Mouse (Mus musculus) hindbrain, embryonic 14.5 days (tissue): Measurements from ENCODE around the gene Rpl32. TPM values are rescaled to one million over a fixed set of nuclear protein-coding genes. Genes with fewer than 3 reads are reported as not detected.

Source experiments
- ATAC-seq: fragments of 200-750 bp; cut with Nextera tagmentation; 2 replicates; pipeline ENCODE4 v1.8.0; 2017; ENCODE audit warnings: moderate number of reproducible peaks, mild to moderate bottlenecking, moderate TSS enrichment, moderate library complexity; ENCODE audit not compliant: low FRiP score
- DNase-seq: peaks from one replicate; pipeline ENCODE4 v3.0.0-alpha.2; 2015; ENCODE audit warnings: low spot score
- H3K27ac ChIP-seq: fragments of 300-500 bp; sonication (generic); 2 replicates; pipeline ENCODE4 v1.5.1; 2014; ENCODE audit warnings: mild to moderate bottlenecking, moderate library complexity
- H3K27me3 ChIP-seq: fragments of 300-500 bp; sonication (generic); 2 replicates; pipeline ENCODE4 v1.6.1; 2014; ENCODE audit warnings: mild to moderate bottlenecking, low read length, mixed read lengths; ENCODE audit not compliant: control insufficient read depth, insufficient read depth
- H3K36me3 ChIP-seq: fragments of 300-500 bp; sonication (generic); replicated peaks from 2 replicates; pipeline ENCODE4 v1.6.1; 2014; ENCODE audit not compliant: control insufficient read depth, insufficient read depth
- H3K4me1 ChIP-seq: fragments of 300-500 bp; sonication (generic); replicated peaks from 2 replicates; pipeline ENCODE4 v1.6.1; 2014; ENCODE audit warnings: antibody characterized with exemption, low read length, mixed read lengths; ENCODE audit not compliant: control insufficient read depth, insufficient read depth
- H3K4me2 ChIP-seq: fragments of 300-500 bp; sonication (generic); replicated peaks from 2 replicates; pipeline ENCODE4 v1.6.1; 2014; ENCODE audit warnings: mild to moderate bottlenecking, moderate library complexity
- H3K4me3 ChIP-seq: fragments of 300-500 bp; sonication (generic); replicated peaks from 2 replicates; pipeline ENCODE4 v1.5.1; 2014; ENCODE audit warnings: mild to moderate bottlenecking, low read length
- H3K9ac ChIP-seq: fragments of 300-500 bp; sonication (generic); 2 replicates; pipeline ENCODE4 v1.6.1; 2014
- H3K9me3 ChIP-seq: fragments of 300-500 bp; sonication (generic); 2 replicates; pipeline ENCODE4 v1.6.1; 2016; ENCODE audit warnings: low read length; ENCODE audit not compliant: control insufficient read depth
- WGBS: fragments of 180-500 bp; shearing (Covaris S2); extraction: QIAGEN DNeasy Blood & Tissue Kit; methylation state at CpG from one replicate; pipeline ENCODE4 v1.1.7; 2014; 5-methylcytosine and 5-hydroxymethylcytosine counted together
- polyA plus RNA-seq: library from polyadenylated mRNA; unstranded; fragments of >200 nt; fragmentation: Nextera tagmentation; extraction: Ambion mirVana; gene quantifications from 2 replicates; pipeline ENCODE4 v1.2.1, GENCODE M21; 2014

Gene Rpl32
- polyA plus RNA-seq: 1,053 and 1,238 TPM in 2 replicates

DNA sequence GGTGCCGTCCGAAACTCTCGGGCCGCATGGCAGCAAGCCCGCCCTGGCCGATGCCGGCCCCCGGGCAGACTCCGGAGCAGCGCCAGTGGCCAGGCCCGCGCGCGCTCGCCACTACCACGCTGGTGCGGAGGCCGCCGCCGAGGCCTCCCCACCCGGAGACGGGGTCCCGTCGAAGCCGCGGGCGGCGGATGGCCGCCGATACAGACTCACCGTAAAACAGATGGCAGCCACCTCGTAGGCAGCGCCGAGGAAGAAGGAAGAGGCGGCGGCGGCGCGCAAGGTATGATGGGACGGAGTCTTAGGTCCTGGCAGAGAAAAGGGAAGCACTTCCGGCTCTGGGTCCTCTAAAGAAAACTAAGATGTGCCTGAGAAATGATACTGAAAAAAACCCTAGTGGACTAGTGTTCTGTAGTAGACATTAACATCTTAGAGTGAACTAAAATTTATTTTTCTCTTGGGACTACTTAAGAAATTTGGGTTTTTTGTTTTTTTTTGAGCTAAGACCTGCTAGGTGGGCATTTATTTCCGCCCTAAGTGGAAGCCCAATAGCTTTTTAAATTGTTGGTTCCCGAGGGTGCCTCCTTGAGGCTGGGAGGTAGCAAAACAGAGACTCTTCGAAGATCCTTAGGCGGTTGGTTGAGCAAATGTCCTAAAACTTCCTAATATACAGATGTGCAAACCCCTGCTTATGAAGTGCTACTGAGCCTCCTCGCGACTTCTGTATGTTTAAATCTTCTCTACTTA, at the start of gene Rpl32:
Gene Rpl32, minus strand, starts transcription at position 260 of the 744 bp plus-strand sequence.
- ATAC-seq: peak; percentile 86
- WGBS: 1% methylated on average over 47 of the region's 47 CpGs

DNA sequence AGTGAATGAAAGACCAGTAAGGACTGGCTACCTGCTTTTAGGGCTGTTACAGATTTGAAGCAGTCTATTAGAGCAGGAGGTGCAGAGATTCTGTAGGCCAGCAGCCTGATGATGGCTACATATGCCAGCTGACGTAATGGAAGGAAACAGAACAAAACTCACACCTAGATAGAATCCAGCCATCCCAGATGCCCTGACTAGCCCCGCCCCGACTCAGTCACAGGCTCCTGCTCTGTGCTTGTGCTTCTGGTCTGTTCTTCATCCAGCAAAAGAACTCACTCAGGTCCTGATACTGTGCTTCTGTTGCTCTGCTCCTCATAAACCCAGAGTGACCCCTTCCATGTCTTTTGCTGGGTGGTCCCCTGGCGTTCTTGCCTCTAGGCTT, 47.8 kb upstream of the Rpl32 start:
- H3K27me3 ChIP-seq: no peaks in the 10 kb centered on the region
- H3K27ac ChIP-seq: no peak overlapping the region
- H3K4me3 ChIP-seq: no peak overlapping the region
- DNase-seq (no peak), ATAC-seq (no peak)
- no peak overlapping the region for H3K9ac ChIP-seq
- no peaks in the 10 kb centered on the region for H3K36me3 ChIP-seq
- H3K9me3 ChIP-seq: no peaks in the 10 kb centered on the region
- 83% methylated on average over 4 of the region's 4 CpGs for WGBS
- H3K4me2 ChIP-seq: no peak overlapping the region
- peaks cover 13% of the 10 kb centered on the region for H3K4me1 ChIP-seq

More for the DNA sequence above, at the start of gene Rpl32:
- peak within 1 kb of the TSS; percentile 84 for H3K4me2 ChIP-seq
- H3K27ac ChIP-seq: peak within 1 kb of the TSS; percentile 94
- H3K27me3 ChIP-seq: no peaks in the 10 kb centered on the region
- peak; percentile 92 for DNase-seq
- peak within 1 kb of the TSS; percentile 94 for H3K4me3 ChIP-seq
- peaks cover 37% of the 10 kb centered on the region for H3K36me3 ChIP-seq
- peak within 1 kb of the TSS; percentile 99 for H3K9ac ChIP-seq
- peaks cover 21% of the 10 kb centered on the region for H3K4me1 ChIP-seq
- no peaks in the 10 kb centered on the region for H3K9me3 ChIP-seq

DNA sequence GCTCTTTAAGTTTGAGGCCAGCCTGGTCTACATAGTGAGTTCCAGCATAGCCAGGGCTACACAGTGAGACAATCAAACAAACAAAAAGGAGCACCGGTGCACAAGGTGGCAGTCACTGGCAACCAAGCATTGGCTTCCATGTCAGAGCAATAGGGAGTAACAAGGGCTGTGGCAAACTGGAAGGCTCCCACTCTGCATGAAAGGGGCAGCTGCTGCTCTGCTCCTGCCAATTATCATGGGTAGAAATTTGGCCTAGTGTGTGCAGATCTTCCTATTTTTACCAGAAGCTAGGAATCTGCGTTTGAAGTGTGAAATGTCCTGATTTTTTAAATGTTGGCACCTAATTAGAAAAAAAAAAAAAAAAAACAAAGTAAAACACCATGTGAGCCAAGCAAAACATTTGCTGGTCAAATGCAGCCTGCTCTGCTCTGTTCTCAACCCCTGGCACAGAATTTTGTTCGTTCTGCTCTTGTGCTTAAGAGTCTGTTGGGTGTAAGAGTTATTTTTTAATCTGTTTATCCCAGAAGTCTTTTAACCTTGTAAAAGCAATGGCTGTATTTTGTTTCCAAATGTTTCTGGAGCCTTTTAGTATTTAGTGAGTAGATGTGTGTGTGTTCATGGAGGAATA, 47.3 kb upstream of the Rpl32 start:
- no peak overlapping the region for H3K9ac ChIP-seq
- H3K9me3 ChIP-seq: no peaks in the 10 kb centered on the region
- no peak overlapping the region for H3K4me2 ChIP-seq
- H3K4me1 ChIP-seq: peaks cover 13% of the 10 kb centered on the region
- DNase-seq (no peak), ATAC-seq (no peak)
- H3K27ac ChIP-seq: no peak overlapping the region
- no peaks in the 10 kb centered on the region for H3K36me3 ChIP-seq
- no peaks in the 10 kb centered on the region for H3K27me3 ChIP-seq
- no peak overlapping the region for H3K4me3 ChIP-seq
- WGBS: 82% methylated on average over 3 of the region's 3 CpGs

DNA sequence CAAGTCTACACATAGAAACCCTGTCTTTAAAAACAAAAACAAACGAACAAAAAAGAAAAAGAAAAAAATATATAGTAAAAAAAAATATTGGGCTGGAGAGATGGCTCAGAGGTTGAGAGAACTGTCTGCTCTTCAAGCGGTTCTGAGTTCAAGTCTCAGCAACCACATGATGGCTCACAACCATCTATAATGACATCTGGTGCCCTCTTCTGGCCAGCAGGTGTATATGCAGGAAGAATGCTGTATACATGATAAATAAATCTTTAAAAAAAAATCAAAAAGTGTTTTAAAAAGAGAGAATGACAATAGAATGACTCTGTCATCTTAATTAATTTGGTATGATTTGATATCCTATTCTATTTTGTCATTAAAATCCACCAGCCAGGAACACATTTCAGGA, 45.9 kb upstream of the Rpl32 start:
- no peak for DNase-seq
- H3K36me3 ChIP-seq: no peaks in the 10 kb centered on the region
- H3K9me3 ChIP-seq: no peaks in the 10 kb centered on the region
- no peaks in the 10 kb centered on the region for H3K27me3 ChIP-seq
- no peak overlapping the region for H3K4me3 ChIP-seq
- whole genome bisulfite sequencing: 73% methylated on average over 2 of the region's 2 CpGs
- H3K4me1 ChIP-seq: peaks cover 13% of the 10 kb centered on the region
- peak overlapping the region; percentile 55; the same call in 1 of the 2 replicates for H3K4me2 ChIP-seq
- H3K9ac ChIP-seq: no peak overlapping the region
- no peak overlapping the region for H3K27ac ChIP-seq
- no peak for ATAC-seq

DNA sequence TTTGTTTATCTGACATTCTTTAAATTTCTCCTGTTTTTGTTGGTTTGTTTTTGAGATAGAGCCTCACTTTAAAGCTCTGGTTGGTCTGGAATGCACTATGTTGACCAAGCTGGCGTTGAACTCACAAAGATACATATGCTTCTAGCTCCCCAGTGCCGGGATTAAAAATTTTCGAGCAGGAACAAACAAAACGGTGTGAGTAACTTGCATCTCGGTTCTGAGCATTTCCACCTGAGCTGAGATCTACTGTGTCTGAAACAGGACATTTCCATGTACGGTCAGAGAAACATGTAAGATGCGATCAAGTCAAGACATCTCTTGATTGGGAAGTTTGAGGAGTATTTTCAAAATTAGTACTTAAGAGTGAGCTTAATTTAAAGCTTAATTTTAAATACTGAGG, 45.4 kb upstream of the Rpl32 start:
- Histone ChIP-seq H3K9me3 (no peaks in the 10 kb centered on the region), H3K36me3 (peaks cover 4% of the 10 kb centered on the region; the same call in 1 of the 2 replicates), H3K4me1 (peaks cover 13% of the 10 kb centered on the region), H3K9ac (peak overlapping the region; percentile 37), H3K4me2 (peak overlapping the region; percentile 55), H3K27ac (peak overlapping the region; percentile 81), H3K27me3 (no peaks in the 10 kb centered on the region), H3K4me3 (peak overlapping the region; percentile 48)
- no peak for ATAC-seq
- no peak for DNase-seq
- WGBS: 39% methylated on average over 7 of the region's 7 CpGs

DNA sequence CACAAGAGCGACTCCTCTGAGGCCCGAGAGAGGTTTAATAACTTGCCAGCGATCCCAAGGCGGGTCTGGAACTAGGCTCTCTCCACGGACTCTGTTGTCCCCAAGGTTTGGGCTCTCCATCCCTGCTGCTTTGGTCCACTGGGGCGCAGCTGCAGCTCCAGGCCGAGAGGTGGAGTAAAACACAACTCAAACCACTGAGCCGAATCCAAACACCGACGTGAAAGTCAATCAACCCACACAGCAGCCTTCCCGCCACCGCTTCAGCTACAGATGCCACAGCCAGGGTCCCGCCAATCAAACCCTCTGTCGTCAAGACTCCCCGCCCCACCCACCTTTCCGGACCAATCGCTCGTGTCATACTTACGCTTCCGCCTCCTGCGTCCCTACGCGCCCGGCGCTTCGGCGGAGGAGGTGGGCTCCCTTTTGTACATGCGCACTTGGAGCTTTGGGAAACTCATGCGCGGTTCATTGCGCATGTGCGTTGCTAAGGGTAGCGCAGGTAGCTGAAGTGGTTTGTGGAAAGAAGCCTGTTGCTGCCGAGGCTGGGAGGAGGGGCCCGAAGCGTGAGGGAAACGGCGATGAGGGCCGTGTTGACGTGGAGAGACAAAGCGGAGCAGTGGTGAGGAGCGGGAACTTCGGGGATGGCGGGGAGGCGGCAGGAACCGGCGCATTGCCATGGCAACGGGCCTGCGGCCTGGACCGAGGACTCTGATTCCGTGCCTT, 44.7 kb upstream of the Rpl32 start, which contains the start of the genes Mbd4 and Ift122:
Gene Mbd4, minus strand, starts transcription at position 281 of the 723 bp plus-strand sequence.
Gene Ift122, plus strand, starts transcription at position 380 of the 723 bp plus-strand sequence.
- Histone ChIP-seq H3K4me3 (peak within 1 kb of the TSS; percentile 48), H3K27me3 (no peaks in the 10 kb centered on the region), H3K4me1 (peaks cover 13% of the 10 kb centered on the region), H3K4me2 (peak within 1 kb of the TSS; percentile 55), H3K9me3 (no peaks in the 10 kb centered on the region), H3K36me3 (peaks cover 10% of the 10 kb centered on the region), H3K27ac (peak within 1 kb of the TSS; percentile 81), H3K9ac (peak within 1 kb of the TSS; percentile 46)
- WGBS: under 1% methylated on average over 51 of the region's 51 CpGs
- peak; percentile 99 for ATAC-seq
- DNase-seq: peak; percentile 99

DNA sequence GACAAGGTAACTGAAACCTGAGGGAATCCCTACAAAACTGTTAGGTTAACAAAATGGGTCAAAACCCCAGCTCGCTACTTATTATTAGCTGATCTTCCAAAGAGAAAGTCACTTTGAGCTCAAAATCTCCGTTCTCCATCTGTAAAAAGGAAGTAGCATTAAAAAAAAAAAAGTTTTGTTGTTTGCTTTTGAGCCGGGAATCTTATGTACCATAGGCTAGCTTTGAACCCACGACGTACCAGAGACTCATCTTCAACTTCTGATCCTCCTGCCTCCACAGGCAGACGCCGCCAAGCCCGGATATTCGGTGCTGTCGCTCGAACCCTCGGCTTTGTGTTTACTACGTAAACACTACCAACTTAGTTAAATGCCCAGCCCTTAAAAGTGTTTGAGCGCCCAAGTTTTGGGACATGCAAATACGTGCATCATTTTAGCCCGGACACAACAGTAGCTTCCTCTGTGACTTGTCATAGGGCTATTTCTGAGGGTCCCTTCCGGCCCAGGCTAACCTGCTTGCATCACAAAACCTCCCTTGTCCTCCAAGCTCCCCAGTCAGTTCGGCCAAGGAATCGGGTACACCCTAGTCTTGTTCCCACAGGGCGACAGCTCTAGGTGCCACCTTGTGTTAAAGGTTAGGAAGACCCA, 44.0 kb upstream of the Rpl32 start:
- WGBS: 5% methylated on average over 20 of the region's 20 CpGs
- no peaks in the 10 kb centered on the region for H3K9me3 ChIP-seq
- peak overlapping the region; percentile 46 for H3K9ac ChIP-seq
- peak overlapping the region; percentile 55 for H3K4me2 ChIP-seq
- 0 out of 2 replicates have a peak overlapping the region, but pooled peaks have one; percentile 18 for H3K27ac ChIP-seq
- DNase-seq (no peak), ATAC-seq (no peak; the same call in 1 of the 2 replicates)
- peaks cover 13% of the 10 kb centered on the region for H3K4me1 ChIP-seq
- H3K4me3 ChIP-seq: peak overlapping the region; percentile 48
- H3K27me3 ChIP-seq: no peaks in the 10 kb centered on the region
- peaks cover 10% of the 10 kb centered on the region for H3K36me3 ChIP-seq

DNA sequence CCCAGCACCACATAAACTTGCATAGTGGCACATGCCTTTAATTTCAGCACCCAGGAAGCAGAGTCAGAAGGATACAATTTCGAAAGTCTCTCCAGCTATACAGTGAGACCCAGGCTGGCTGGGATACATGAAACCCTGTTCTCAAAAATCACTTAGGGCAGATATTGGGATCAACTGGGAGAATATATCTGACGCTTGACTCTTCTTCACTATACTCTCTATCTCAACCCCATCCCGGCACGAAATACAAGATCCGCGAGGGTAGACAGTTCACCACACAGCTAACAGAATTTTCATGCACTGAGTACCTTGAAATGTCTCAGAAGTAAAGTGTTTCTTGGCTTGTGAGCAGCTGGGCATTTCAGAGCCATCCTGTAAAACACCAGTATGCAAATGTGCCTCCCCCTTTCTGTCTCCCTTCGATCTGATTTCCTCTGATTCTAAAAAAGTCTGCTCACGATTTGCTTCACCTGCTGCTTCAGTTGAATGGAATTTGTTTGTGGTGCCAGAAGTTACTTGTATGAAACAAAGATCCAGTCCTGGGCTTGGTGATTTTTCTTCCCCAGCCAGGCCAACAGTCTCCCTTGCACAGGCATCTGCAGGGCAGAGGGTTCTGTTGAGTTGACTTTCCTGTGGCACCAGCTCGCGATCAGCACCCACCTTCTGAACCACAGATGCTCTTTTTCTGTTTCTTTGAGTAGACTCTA, 40.2 kb upstream of the Rpl32 start:
- no peak overlapping the region for H3K9ac ChIP-seq

More for the DNA sequence above, 40.2 kb upstream of the Rpl32 start:
- Histone ChIP-seq H3K36me3 (peaks cover 20% of the 10 kb centered on the region), H3K27me3 (no peaks in the 10 kb centered on the region), H3K4me2 (no peak overlapping the region), H3K27ac (no peak overlapping the region), H3K9me3 (no peaks in the 10 kb centered on the region), H3K4me1 (0 out of 2 replicates have a peak, but pooled peaks cover 5% of the 10 kb centered on the region), H3K4me3 (no peak overlapping the region)
- ATAC-seq (no peak), DNase-seq (no peak)
- 94% methylated on average over 10 of the region's 10 CpGs for WGBS
